Mouse (Mus musculus) kidney, postnatal 10 days (tissue): ENCODE measurements around the gene Col20a1.

Experiments used
- DNase-seq: peaks from one replicate; pipeline ENCODE4 v3.0.0; 2021; ENCODE audit warnings: mixed read lengths

Gene Col20a1

GRCm38 (mm10) chr2:180995457-180995856, 9.1 kb downstream of the Col20a1 start:
- DNase-seq, result no peak

GRCm38 (mm10) chr2:180996436-180996835, 10.1 kb downstream of the Col20a1 start:
- peak; percentile 58 for DNase-seq

GRCm38 (mm10) chr2:180996905-180997304, 10.6 kb downstream of the Col20a1 start:
- no peak for DNase-seq

- no peak for DNase-seq
Measured at GRCm38 (mm10) chr2:181007054-181007453, 20.7 kb downstream of the Col20a1 start.

- DNase-seq, result no peak
Measured at GRCm38 (mm10) chr2:181008339-181008738, 22.0 kb downstream of the Col20a1 start.

- no peak for DNase-seq
Measured at GRCm38 (mm10) chr2:181031406-181031934, 45.1 kb downstream of the Col20a1 start.

GRCm38 (mm10) chr2:181032407-181032806, 46.1 kb downstream of the Col20a1 start:
- peak; percentile 38 for DNase-seq

- DNase-seq, result no peak
Measured at GRCm38 (mm10) chr2:181033310-181033709, 47.0 kb downstream of the Col20a1 start.

- DNase-seq, result no peak
Measured at GRCm38 (mm10) chr2:181035186-181035585, 48.9 kb downstream of the Col20a1 start.

- DNase-seq, result no peak
Measured at GRCm38 (mm10) chr2:181036561-181036960, 50.2 kb downstream of the Col20a1 start.

GRCm38 (mm10) chr2:181038644-181039355, 52.5 kb downstream of the Col20a1 start:
- DNase-seq, result peak; percentile 55

- no peak for DNase-seq
Measured at GRCm38 (mm10) chr2:181039356-181039680, 53.0 kb downstream of the Col20a1 start.

- peak; percentile 72 for DNase-seq
Measured at GRCm38 (mm10) chr2:181041941-181042340, 55.6 kb downstream of the Col20a1 start.

GRCm38 (mm10) chr2:181042376-181042775, 56.0 kb downstream of the Col20a1 start:
- DNase-seq, result no peak

GRCm38 (mm10) chr2:181043437-181043836, 57.1 kb downstream of the Col20a1 start, which contains the start of gene Chrna4:
TSS of gene Chrna4 (minus strand) at chr2:181043546.
- peak; percentile 60 for DNase-seq

GRCm38 (mm10) chr2:181044001-181044400, 57.7 kb downstream of the Col20a1 start:
- peak; percentile 36 for DNase-seq

GRCm38 (mm10) chr2:181048252-181048945, 62.1 kb downstream of the Col20a1 start:
- DNase-seq, result no peak

GRCm38 (mm10) chr2:181048986-181049385, 62.7 kb downstream of the Col20a1 start:
- DNase-seq, result no peak

- no peak for DNase-seq
Measured at GRCm38 (mm10) chr2:181052171-181052570, 65.8 kb downstream of the Col20a1 start.

- no peak for DNase-seq
Measured at GRCm38 (mm10) chr2:181057341-181057740, 71.0 kb downstream of the Col20a1 start.

- no peak for DNase-seq
Measured at GRCm38 (mm10) chr2:181058193-181058592, 71.9 kb downstream of the Col20a1 start.

GRCm38 (mm10) chr2:181060127-181060526, 73.8 kb downstream of the Col20a1 start:
- DNase-seq, result peak; percentile 87

GRCm38 (mm10) chr2:181065827-181066226, 79.5 kb downstream of the Col20a1 start:
- no peak for DNase-seq
